Mouse (Mus musculus): Measurements from ENCODE around the gene Grn. TPM values are rescaled to one million over a fixed set of nuclear protein-coding genes. Genes with fewer than 3 reads are reported as not detected.

Gene Grn
- polyA plus RNA-seq, 1 experiment from 2014 or later, result 192 TPM

DNA sequence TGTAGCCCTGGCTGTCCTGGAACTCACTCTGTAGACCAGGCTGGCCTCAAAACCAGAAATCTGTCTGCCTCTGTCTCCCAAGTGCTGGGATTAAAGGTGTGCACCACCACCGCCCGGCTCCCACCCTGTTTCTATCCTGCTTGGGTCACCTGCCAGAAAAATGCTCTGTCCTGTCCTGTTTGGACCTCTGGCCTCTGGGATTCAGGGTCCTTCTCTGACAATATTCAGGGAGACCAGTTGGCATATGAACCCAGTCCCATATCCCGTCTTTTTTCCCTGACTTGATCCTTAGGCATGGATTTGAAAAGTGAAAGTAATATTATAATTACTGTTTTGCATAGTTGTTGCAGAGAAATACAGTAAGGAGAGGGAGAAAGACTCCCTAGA is 1.6 kb downstream of the Grn start:
- 74% methylated on average over 3 of the region's 3 CpGs for WGBS
- Histone ChIP-seq H3K9me3 (no peaks in the 10 kb centered on the region), H3K4me1 (peaks cover 38% of the 10 kb centered on the region), H3K27me3 (no peaks in the 10 kb centered on the region; the same call in 1 of the 2 replicates), H3K9ac (peak overlapping the region; percentile 23; the same call in 1 of the 2 replicates), H3K4me2 (0 out of 2 replicates have a peak overlapping the region, but pooled peaks have one; percentile 17), H3K36me3 (peaks cover 33% of the 10 kb centered on the region), H3K4me3 (no peak overlapping the region), H3K27ac (no peak overlapping the region)
- ATAC-seq (ENCODE audit: insufficient number of reproducible peaks, low FRiP score, low TSS enrichment, low read depth), result no peak

DNA sequence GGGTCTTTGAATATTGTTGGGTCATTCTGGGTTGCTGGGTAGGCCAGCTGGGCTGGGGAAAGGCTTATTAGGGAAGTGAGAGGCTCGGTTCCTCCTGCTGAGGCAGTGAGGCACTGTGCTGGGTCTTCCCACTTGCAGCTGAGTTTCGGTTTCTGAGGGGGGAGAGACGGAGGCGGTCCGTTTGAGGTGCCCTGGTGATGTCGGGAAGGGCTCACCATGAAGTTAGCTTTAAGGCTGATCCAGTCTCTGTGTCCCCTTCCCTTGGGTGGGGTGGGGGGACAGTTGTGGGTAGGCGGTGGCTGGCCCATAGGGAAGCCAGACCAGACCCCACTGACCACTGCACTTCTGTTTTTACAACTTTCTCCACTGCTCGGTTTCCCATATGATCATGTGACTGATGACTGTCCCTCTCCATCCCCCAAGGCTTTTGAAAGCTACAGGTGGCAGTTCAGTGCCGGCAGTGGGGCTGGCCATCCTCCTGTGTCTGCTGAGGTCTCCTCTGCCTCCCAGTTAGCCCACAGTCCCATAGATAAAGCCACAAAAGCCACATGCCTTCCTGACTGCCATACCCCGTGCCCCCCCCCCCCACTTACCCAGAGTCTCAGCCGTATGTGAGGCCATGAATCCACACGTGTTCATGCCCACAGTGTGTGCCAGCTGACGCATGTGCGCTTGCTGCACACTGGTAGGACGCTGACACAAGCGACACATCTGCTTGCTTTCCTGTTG is 2.2 kb downstream of the Grn start:
- no peaks in the 10 kb centered on the region; the same call in 1 of the 2 replicates for H3K27me3 ChIP-seq
- H3K4me1 ChIP-seq, result peaks cover 42% of the 10 kb centered on the region
- H3K27ac ChIP-seq, result no peak overlapping the region
- 62% methylated on average over 16 of the region's 16 CpGs for WGBS
- no peak overlapping the region for H3K4me3 ChIP-seq
- H3K4me2 ChIP-seq, result 0 out of 2 replicates have a peak overlapping the region, but pooled peaks have one; percentile 17
- H3K9me3 ChIP-seq, result no peaks in the 10 kb centered on the region
- ATAC-seq (ENCODE audit: insufficient number of reproducible peaks, low FRiP score, low TSS enrichment, low read depth), result no peak
- peaks cover 35% of the 10 kb centered on the region for H3K36me3 ChIP-seq
- peak overlapping the region; percentile 23; the same call in 1 of the 2 replicates for H3K9ac ChIP-seq

DNA sequence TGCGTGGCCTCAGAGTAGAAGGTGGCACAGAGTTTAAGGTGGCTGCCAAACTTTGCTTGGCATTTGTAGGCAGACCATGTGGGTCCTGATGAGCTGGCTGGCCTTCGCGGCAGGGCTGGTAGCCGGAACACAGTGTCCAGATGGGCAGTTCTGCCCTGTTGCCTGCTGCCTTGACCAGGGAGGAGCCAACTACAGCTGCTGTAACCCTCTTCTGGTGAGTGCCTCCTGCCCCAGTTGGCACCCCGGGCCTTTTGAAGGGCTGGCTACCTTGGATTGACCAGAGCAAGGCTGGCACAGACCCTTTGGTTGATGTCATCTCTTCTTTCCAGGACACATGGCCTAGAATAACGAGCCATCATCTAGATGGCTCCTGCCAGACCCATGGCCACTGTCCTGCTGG is 2.8 kb downstream of the Grn start:
- peaks cover 48% of the 10 kb centered on the region for H3K4me1 ChIP-seq
- 0 out of 2 replicates have a peak overlapping the region, but pooled peaks have one; percentile 8 for H3K9ac ChIP-seq
- H3K27me3 ChIP-seq, result no peaks in the 10 kb centered on the region
- peaks cover 36% of the 10 kb centered on the region for H3K36me3 ChIP-seq
- no peak overlapping the region for H3K27ac ChIP-seq
- no peak overlapping the region for H3K4me3 ChIP-seq
- 90% methylated on average over 6 of the region's 6 CpGs for WGBS
- ATAC-seq (ENCODE audit: insufficient number of reproducible peaks, low FRiP score, low TSS enrichment, low read depth), result no peak
- no peaks in the 10 kb centered on the region for H3K9me3 ChIP-seq
- H3K4me2 ChIP-seq, result no peak overlapping the region

DNA sequence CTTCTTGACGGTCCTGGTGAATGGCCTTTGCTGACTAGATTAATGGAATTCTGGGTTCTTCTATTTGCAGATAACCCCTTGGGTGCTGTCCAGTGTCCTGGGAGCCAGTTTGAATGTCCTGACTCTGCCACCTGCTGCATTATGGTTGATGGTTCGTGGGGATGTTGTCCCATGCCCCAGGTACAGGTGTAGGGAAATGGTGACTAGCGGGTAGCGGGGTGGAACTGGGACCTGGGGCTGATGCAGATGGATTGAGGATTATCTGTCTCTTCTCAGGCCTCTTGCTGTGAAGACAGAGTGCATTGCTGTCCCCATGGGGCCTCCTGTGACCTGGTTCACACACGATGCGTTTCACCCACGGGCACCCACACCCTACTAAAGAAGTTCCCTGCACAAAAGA is 3.8 kb downstream of the Grn start:
- H3K27ac ChIP-seq, result no peak overlapping the region
- H3K4me3 ChIP-seq, result no peak overlapping the region
- no peaks in the 10 kb centered on the region for H3K9me3 ChIP-seq
- no peaks in the 10 kb centered on the region for H3K27me3 ChIP-seq
- H3K4me1 ChIP-seq, result peaks cover 56% of the 10 kb centered on the region
- no peak overlapping the region for H3K9ac ChIP-seq
- peaks cover 36% of the 10 kb centered on the region for H3K36me3 ChIP-seq
- 92% methylated on average over 7 of the region's 7 CpGs for WGBS
- no peak for ATAC-seq (ENCODE audit: insufficient number of reproducible peaks, low FRiP score, low TSS enrichment, low read depth)
- H3K4me2 ChIP-seq, result no peak overlapping the region

DNA sequence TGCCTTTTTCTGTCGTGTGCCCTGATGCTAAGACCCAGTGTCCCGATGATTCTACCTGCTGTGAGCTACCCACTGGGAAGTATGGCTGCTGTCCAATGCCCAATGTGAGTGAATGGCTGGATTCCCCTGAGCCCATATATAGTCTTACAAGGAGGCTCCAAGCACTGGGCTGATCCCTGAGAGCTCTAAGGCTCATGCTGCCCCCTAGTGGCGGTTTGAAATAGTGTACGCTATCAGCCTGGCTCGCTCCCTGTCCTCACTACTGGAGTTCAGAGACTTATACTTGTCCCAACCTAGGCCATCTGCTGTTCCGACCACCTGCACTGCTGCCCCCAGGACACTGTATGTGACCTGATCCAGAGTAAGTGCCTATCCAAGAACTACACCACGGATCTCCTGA is 4.3 kb downstream of the Grn start:
- Histone ChIP-seq H3K4me1 (peaks cover 53% of the 10 kb centered on the region), H3K36me3 (peaks cover 42% of the 10 kb centered on the region), H3K27me3 (peaks cover 5% of the 10 kb centered on the region), H3K4me3 (no peak overlapping the region), H3K9ac (no peak overlapping the region), H3K9me3 (no peaks in the 10 kb centered on the region), H3K4me2 (no peak overlapping the region), H3K27ac (no peak overlapping the region)
- WGBS, result 13% methylated on average over 7 of the region's 7 CpGs
- no peak; the same call in 1 of the 2 replicates for ATAC-seq (ENCODE audit: insufficient number of reproducible peaks, low FRiP score, low TSS enrichment, low read depth)

DNA sequence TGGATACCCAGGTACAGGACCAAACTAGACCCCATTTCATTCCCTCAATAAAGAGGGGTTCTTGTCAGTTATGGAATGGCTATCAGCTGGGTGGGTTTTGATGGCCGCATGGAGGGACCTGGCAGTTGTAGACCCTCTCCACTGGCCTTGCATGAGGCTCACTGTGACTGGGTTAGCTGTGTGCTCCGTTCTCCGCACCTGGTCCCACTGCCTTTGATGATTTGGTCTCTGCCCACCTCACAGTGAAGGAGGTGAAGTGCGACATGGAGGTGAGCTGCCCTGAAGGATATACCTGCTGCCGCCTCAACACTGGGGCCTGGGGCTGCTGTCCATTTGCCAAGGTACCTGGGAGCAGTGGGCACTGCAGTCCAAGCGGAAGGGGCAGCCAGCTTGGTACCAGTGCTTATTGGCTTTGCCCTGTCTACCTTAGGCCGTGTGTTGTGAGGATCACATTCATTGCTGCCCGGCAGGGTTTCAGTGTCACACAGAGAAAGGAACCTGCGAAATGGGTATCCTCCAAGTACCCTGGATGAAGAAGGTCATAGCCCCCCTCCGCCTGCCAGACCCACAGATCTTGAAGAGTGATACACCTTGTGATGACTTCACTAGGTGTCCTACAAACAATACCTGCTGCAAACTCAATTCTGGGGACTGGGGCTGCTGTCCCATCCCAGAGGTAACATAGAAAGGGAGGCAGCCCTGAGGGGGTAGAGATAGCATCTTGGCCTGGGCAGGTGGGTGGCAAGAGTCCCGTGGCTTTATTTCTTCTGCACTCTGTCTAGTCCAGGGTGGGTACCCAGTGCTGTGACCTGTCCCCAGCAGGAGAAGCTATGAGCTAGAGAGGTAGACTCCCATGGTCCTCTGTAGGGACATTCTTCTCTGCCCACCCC is 4.9 kb downstream of the Grn start:
- WGBS, result 89% methylated on average over 11 of the region's 11 CpGs
- ATAC-seq (ENCODE audit: insufficient number of reproducible peaks, low FRiP score, low TSS enrichment, low read depth), result no peak; the same call in 1 of the 2 replicates
- H3K4me1 ChIP-seq, result peaks cover 48% of the 10 kb centered on the region
- H3K9ac ChIP-seq, result no peak overlapping the region
- peaks cover 48% of the 10 kb centered on the region for H3K36me3 ChIP-seq
- no peak overlapping the region for H3K4me3 ChIP-seq
- H3K4me2 ChIP-seq, result no peak overlapping the region
- no peak overlapping the region for H3K27ac ChIP-seq
- no peaks in the 10 kb centered on the region for H3K9me3 ChIP-seq
- peaks cover 8% of the 10 kb centered on the region for H3K27me3 ChIP-seq

DNA sequence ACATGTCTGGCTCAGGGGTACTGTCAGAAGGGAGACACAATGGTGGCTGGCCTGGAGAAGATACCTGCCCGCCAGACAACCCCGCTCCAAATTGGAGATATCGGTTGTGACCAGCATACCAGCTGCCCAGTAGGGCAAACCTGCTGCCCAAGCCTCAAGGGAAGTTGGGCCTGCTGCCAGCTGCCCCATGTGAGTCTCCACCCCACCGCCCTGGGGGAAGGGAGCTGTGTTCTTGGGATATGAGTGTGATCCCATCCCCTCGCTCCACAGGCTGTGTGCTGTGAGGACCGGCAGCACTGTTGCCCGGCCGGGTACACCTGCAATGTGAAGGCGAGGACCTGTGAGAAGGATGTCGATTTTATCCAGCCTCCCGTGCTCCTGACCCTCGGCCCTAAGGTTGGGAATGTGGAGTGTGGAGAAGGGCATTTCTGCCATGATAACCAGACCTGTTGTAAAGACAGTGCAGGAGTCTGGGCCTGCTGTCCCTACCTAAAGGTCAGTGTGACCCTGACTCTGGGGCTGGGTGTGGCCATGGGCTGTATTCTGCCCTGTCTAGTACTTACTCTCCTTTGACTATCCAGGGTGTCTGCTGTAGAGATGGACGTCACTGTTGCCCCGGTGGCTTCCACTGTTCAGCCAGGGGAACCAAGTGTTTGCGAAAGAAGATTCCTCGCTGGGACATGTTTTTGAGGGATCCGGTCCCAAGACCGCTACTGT is 5.8 kb downstream of the Grn start:
- ATAC-seq (ENCODE audit: insufficient number of reproducible peaks, low FRiP score, low TSS enrichment, low read depth), result no peak
- Histone ChIP-seq H3K9ac (no peak overlapping the region), H3K4me2 (no peak overlapping the region), H3K36me3 (peaks cover 55% of the 10 kb centered on the region), H3K27ac (no peak overlapping the region), H3K4me3 (no peak overlapping the region), H3K4me1 (peaks cover 48% of the 10 kb centered on the region), H3K9me3 (no peaks in the 10 kb centered on the region), H3K27me3 (peaks cover 8% of the 10 kb centered on the region)
- WGBS, result 91% methylated on average over 18 of the region's 18 CpGs

DNA sequence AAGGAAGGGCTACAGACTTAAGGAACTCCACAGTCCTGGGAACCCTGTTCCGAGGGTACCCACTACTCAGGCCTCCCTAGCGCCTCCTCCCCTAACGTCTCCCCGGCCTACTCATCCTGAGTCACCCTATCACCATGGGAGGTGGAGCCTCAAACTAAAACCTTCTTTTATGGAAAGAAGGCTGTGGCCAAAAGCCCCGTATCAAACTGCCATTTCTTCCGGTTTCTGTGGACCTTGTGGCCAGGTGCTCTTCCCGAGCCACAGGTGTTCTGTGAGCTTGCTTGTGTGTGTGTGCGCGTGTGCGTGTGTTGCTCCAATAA is 6.3 kb downstream of the Grn start:
- Histone ChIP-seq H3K4me3 (no peak overlapping the region), H3K36me3 (peaks cover 60% of the 10 kb centered on the region), H3K4me1 (peaks cover 44% of the 10 kb centered on the region), H3K4me2 (no peak overlapping the region), H3K27ac (no peak overlapping the region), H3K27me3 (peaks cover 8% of the 10 kb centered on the region), H3K9ac (no peak overlapping the region), H3K9me3 (no peaks in the 10 kb centered on the region)
- WGBS, result 74% methylated on average over 10 of the region's 10 CpGs
- ATAC-seq (ENCODE audit: insufficient number of reproducible peaks, low FRiP score, low TSS enrichment, low read depth), result no peak

DNA sequence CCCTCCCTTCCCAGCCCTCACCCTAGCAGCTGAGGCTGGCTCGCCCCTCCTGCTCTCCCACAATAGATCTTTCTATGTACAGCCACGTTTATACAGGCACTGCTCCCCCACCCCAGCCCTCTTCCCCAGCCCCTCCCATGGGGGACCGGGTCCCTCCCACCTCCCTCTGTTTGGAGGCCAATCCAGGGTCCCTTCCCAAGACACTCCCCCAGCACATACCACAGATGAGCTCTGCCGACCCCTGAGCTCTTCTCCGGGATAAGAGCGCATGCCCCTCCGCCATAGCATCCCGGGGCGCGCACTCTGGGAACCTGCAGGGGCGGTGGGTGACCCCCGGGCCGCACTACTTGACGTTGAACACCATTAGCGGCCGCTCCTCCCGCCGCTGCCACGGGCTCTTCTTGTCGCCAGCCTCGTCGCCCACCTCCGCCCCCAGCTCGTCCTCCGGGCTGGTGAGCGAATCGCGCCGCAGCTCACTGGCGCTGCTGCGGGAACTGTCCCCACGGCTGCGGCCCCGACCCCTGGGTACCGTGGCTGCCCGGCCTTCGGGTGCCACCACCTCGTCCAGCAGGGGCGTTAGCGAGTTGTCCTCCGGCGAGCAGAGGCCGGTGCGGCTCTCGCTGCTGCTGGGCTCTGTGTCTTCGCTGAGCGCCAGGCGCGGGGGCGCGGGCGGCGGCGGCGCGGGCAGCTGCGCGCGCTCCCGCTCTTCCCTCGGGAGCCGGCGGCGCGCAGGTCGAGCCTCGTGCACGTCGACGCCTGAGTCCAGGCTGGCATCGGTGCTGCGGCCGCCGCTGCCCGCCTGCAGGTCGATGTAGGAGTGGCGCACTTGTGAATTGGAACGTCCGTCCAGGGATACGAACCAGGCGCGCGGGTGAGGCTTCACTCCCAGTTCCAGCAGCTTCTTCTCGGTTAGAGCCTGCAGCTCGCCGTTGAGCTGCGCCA is 7.3 kb downstream of the Grn start:
- no peak; the same call in 1 of the 2 replicates for ATAC-seq (ENCODE audit: insufficient number of reproducible peaks, low FRiP score, low TSS enrichment, low read depth)
- Histone ChIP-seq H3K9ac (peak overlapping the region; percentile 39), H3K4me2 (peak overlapping the region; percentile 77), H3K4me1 (peaks cover 36% of the 10 kb centered on the region), H3K36me3 (peaks cover 69% of the 10 kb centered on the region), H3K27me3 (peaks cover 8% of the 10 kb centered on the region), H3K27ac (peak overlapping the region; percentile 28; the same call in 1 of the 2 replicates), H3K4me3 (peak overlapping the region; percentile 45), H3K9me3 (no peaks in the 10 kb centered on the region)
- WGBS, result 17% methylated on average over 71 of the region's 87 CpGs

DNA sequence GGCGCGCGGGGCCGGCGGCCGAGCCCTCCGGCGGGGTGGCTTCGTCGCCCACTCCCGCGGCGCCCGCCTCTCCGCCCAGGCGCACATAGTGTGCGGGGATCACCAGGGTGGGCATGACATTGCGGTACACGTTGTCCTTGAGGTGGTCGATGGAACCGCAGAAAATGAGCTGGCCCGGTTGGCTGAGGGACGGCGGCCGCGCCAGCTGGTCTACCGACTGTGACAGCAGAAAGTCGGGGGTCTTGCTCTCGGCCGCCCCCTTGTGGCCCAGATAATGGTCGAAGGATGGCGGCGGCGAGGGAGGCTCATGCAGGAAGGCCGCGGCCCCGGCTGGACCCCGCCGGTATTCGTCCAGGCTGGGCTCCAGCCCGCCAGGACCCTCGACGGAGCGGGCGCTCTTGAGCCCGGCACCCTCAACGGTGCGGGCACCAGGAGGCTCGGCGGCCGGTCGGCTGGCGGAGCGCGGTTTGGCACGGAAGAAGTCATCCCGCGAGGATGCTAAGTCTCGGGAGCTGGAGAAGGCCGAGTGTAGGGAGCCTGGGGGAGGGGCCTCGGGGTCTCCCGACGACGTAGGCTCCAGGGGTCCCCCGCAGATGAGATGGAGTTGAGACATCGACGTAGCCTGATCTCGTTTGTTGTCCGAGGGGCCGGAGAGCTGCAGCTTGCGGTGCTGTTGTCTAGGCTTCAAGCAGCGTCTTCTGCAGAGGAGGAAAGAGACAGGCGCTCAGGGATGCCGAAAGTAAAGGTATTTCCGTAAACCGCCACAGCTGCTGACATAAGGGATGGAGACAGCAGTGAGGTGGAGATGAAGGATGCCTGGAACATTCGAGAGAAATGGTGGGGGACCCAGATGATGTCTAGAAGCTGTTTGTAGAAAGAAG is 8.3 kb downstream of the Grn start:
- no peaks in the 10 kb centered on the region for H3K9me3 ChIP-seq
- 13% methylated on average over 77 of the region's 77 CpGs for WGBS
- peak overlapping the region; percentile 77 for H3K4me2 ChIP-seq
- H3K27ac ChIP-seq, result no peak overlapping the region; the same call in 1 of the 2 replicates
- H3K36me3 ChIP-seq, result peaks cover 74% of the 10 kb centered on the region
- H3K9ac ChIP-seq, result peak overlapping the region; percentile 39
- peaks cover 8% of the 10 kb centered on the region for H3K27me3 ChIP-seq
- no peak for ATAC-seq (ENCODE audit: insufficient number of reproducible peaks, low FRiP score, low TSS enrichment, low read depth)
- peak overlapping the region; percentile 45 for H3K4me3 ChIP-seq
- peaks cover 25% of the 10 kb centered on the region for H3K4me1 ChIP-seq
